Mouse (Mus musculus) MEL (cell line): ENCODE results near the gene Uggt1. TPM values are rescaled to one million over a fixed set of nuclear protein-coding genes. Genes with fewer than 3 reads are reported as not detected.
A peak's percentile ranks its signal among the peaks of the same experiment; 100 is the strongest.

Experiments used
- DNase-seq: peaks from one replicate; pipeline ENCODE4 v3.0.0; 2011; ENCODE audit warnings: low read depth, low spot score
- H3K27ac ChIP-seq: 2 replicates; pipeline ENCODE4 v1.5.1; 2012; ENCODE audit warnings: low read depth, mild to moderate bottlenecking, control low read depth, low read length, moderate library complexity; ENCODE audit not compliant: control insufficient read depth
- H3K27me3 ChIP-seq, 2 experiments: fragments of 150-350 bp in 1 of 2; sonication (generic) in 1 of 2; 2 replicates each; pipeline ENCODE4 v1.6.1; 2012; ENCODE audit warnings: low read length in 2 of 2, mild to moderate bottlenecking in 2 of 2, improper control_type of control experiment in 1 of 2, moderate library complexity in 1 of 2; ENCODE audit not compliant: insufficient read depth in 2 of 2, control insufficient read depth in 1 of 2
- H3K36me3 ChIP-seq, 2 experiments: 2 replicates each; pipeline ENCODE4 v1.6.1; 2012 to 2014; ENCODE audit warnings: low read length in 2 of 2, improper control_type of control experiment in 1 of 2, inconsistent platforms in 1 of 2, mild to moderate bottlenecking in 1 of 2; ENCODE audit not compliant: insufficient read depth in 2 of 2, control insufficient read depth in 1 of 2
- H3K4me1 ChIP-seq, 2 experiments: fragments of 150-350 bp in 1 of 2; sonication (generic) in 1 of 2; 2 replicates each; pipeline ENCODE4 v1.6.1; 2012; ENCODE audit warnings: low read length in 2 of 2, improper control_type of control experiment in 1 of 2, mild to moderate bottlenecking in 1 of 2; ENCODE audit not compliant: insufficient read depth in 2 of 2, control insufficient read depth in 1 of 2
- H3K4me3 ChIP-seq, 2 experiments: fragments of 150-350 bp in 1 of 2; sonication (generic) in 1 of 2; 2 replicates each; pipeline ENCODE4 v1.5.1; 2012; ENCODE audit warnings: low read depth in 2 of 2, low read length in 2 of 2, mild to moderate bottlenecking in 2 of 2, moderate library complexity in 2 of 2, control low read depth in 1 of 2, improper control_type of control experiment in 1 of 2; ENCODE audit not compliant: control insufficient read depth in 1 of 2, insufficient read depth in 1 of 2
- H3K79me2 ChIP-seq: 2 replicates; pipeline ENCODE4 v1.6.1; 2012; ENCODE audit warnings: mild to moderate bottlenecking, low read length, moderate library complexity; ENCODE audit not compliant: control insufficient read depth, poor library complexity, insufficient read depth
- H3K9ac ChIP-seq: 2 replicates; pipeline ENCODE4 v1.6.1; 2012; ENCODE audit warnings: low read depth, mild to moderate bottlenecking, control low read depth, low read length, moderate library complexity; ENCODE audit not compliant: control insufficient read depth, poor library complexity, severe bottlenecking
- H3K9me3 ChIP-seq: fragments of 150-350 bp; sonication (generic); replicated peaks from 2 replicates; pipeline ENCODE4 v1.6.1; 2012; ENCODE audit warnings: mild to moderate bottlenecking, low read length, improper control_type of control experiment, moderate library complexity; ENCODE audit not compliant: insufficient read depth
- BHLHE40 ChIP-seq: IDR thresholded peaks from 2 replicates; pipeline ENCODE4 v1.6.1; 2012; ENCODE audit warnings: low read depth, mild to moderate bottlenecking, inconsistent platforms, low read length, improper control_type of control experiment, borderline replicate concordance
- CHD1 ChIP-seq: IDR thresholded peaks from 2 replicates; pipeline ENCODE4 v1.6.1; 2012; ENCODE audit warnings: low read depth, mild to moderate bottlenecking, inconsistent platforms, low read length, improper control_type of control experiment
- CHD2 ChIP-seq: IDR thresholded peaks from 2 replicates; pipeline ENCODE4 v1.6.1; 2011; ENCODE audit warnings: low read length, improper control_type of control experiment
- CTCF ChIP-seq, 3 experiments: IDR thresholded peaks in 2 of 3; conservative IDR thresholded peaks in 1 of 3; 2 replicates each; pipeline ENCODE4 v1.5.1; 2011 to 2012; ENCODE audit warnings: low read length in 3 of 3, low read depth in 2 of 3, mild to moderate bottlenecking in 2 of 3, improper control_type of control experiment in 1 of 3, inconsistent platforms in 1 of 3, mixed read lengths in 1 of 3, moderate library complexity in 1 of 3; ENCODE audit not compliant: control insufficient read depth in 1 of 3, insufficient read depth in 1 of 3, poor library complexity in 1 of 3, severe bottlenecking in 1 of 3
- E2F4 ChIP-seq: IDR thresholded peaks from 2 replicates; pipeline ENCODE4 v1.6.1; 2011; ENCODE audit warnings: low read depth, low read length, improper control_type of control experiment, borderline replicate concordance
- ELF1 ChIP-seq: IDR thresholded peaks from 2 replicates; pipeline ENCODE4 v1.6.1; 2014; ENCODE audit warnings: low read depth, mild to moderate bottlenecking, inconsistent platforms, low read length, improper control_type of control experiment, moderate library complexity
- EP300 ChIP-seq, 2 experiments: IDR thresholded peaks; 2 replicates each; pipeline ENCODE4 v1.6.1; 2011; ENCODE audit warnings: improper control_type of control experiment in 2 of 2, low read length in 2 of 2, low read depth in 1 of 2, mild to moderate bottlenecking in 1 of 2
- ETS1 ChIP-seq: IDR thresholded peaks from 2 replicates; pipeline ENCODE4 v1.6.1; 2012; ENCODE audit warnings: low read depth, mild to moderate bottlenecking, inconsistent platforms, low read length, improper control_type of control experiment, moderate library complexity
- GABPA ChIP-seq: IDR thresholded peaks from 2 replicates; pipeline ENCODE4 v1.6.1; 2012; ENCODE audit warnings: low read depth, mild to moderate bottlenecking, inconsistent platforms, low read length, improper control_type of control experiment, moderate library complexity
- HCFC1 ChIP-seq: IDR thresholded peaks from 2 replicates; pipeline ENCODE4 v1.6.1; 2012; ENCODE audit warnings: low read depth, mild to moderate bottlenecking, inconsistent platforms, low read length, improper control_type of control experiment, moderate library complexity
- JUND ChIP-seq: IDR thresholded peaks from 2 replicates; pipeline ENCODE4 v1.6.1; 2011; ENCODE audit warnings: low read depth, mild to moderate bottlenecking, improper control_type of control experiment, low read length
- KAT2A ChIP-seq: conservative IDR thresholded peaks from 2 replicates; pipeline ENCODE4 v1.6.1; 2012; ENCODE audit warnings: low read depth, low read length, improper control_type of control experiment, inconsistent platforms
- MAFK ChIP-seq: IDR thresholded peaks from 2 replicates; pipeline ENCODE4 v1.6.1; 2011; ENCODE audit warnings: low read depth, mild to moderate bottlenecking, low read length, improper control_type of control experiment, borderline replicate concordance
- MAZ ChIP-seq: IDR thresholded peaks from 2 replicates; pipeline ENCODE4 v1.6.1; 2012; ENCODE audit warnings: low read depth, mild to moderate bottlenecking, inconsistent platforms, low read length, improper control_type of control experiment
- MXI1 ChIP-seq: IDR thresholded peaks from 2 replicates; pipeline ENCODE4 v1.6.1; 2011; ENCODE audit warnings: mild to moderate bottlenecking, low read depth, low read length, improper control_type of control experiment
- MYC ChIP-seq: IDR thresholded peaks from 2 replicates; pipeline ENCODE4 v1.6.1; 2011; ENCODE audit warnings: low read depth, mild to moderate bottlenecking, low read length, improper control_type of control experiment, moderate library complexity
- NRF1 ChIP-seq: IDR thresholded peaks from 2 replicates; pipeline ENCODE4 v1.6.1; 2014; ENCODE audit warnings: low read depth, mild to moderate bottlenecking, inconsistent platforms, low read length, improper control_type of control experiment, moderate library complexity; ENCODE audit not compliant: poor library complexity, insufficient read depth, severe bottlenecking
- POLR2A ChIP-seq, 2 experiments: IDR thresholded peaks; 2 replicates each; pipeline ENCODE4 v1.6.1; 2011 to 2012; ENCODE audit warnings: low read length in 2 of 2, mild to moderate bottlenecking in 2 of 2, control low read depth in 1 of 2, improper control_type of control experiment in 1 of 2, low read depth in 1 of 2, moderate library complexity in 1 of 2; ENCODE audit not compliant: control insufficient read depth in 1 of 2, insufficient read depth in 1 of 2, poor library complexity in 1 of 2
- POLR2AphosphoS5 ChIP-seq: IDR thresholded peaks from 2 replicates; pipeline ENCODE4 v1.6.1; 2012; ENCODE audit warnings: low read depth, borderline replicate concordance, mild to moderate bottlenecking, inconsistent platforms, low read length, moderate library complexity, mixed read lengths
- RAD21 ChIP-seq: IDR thresholded peaks from 2 replicates; pipeline ENCODE4 v1.6.1; 2011; ENCODE audit warnings: mild to moderate bottlenecking, low read depth, low read length, improper control_type of control experiment
- RCOR1 ChIP-seq: IDR thresholded peaks from 2 replicates; pipeline ENCODE4 v1.6.1; 2012; ENCODE audit warnings: low read depth, mild to moderate bottlenecking, inconsistent platforms, low read length, improper control_type of control experiment
- SIN3A ChIP-seq: IDR thresholded peaks from 2 replicates; pipeline ENCODE4 v1.6.1; 2012; ENCODE audit warnings: low read length, improper control_type of control experiment, inconsistent platforms
- SMC3 ChIP-seq: IDR thresholded peaks from 2 replicates; pipeline ENCODE4 v1.6.1; 2011; ENCODE audit warnings: low read depth, low read length, improper control_type of control experiment
- TAL1 ChIP-seq: IDR thresholded peaks from 2 replicates; pipeline ENCODE4 v1.6.1; 2012; ENCODE audit warnings: mild to moderate bottlenecking, inconsistent platforms, low read length, moderate library complexity, mixed read lengths
- TBP ChIP-seq: IDR thresholded peaks from 2 replicates; pipeline ENCODE4 v1.8.0; 2011; ENCODE audit warnings: low read depth, low read length, improper control_type of control experiment
- TCF12 ChIP-seq: IDR thresholded peaks from 2 replicates; pipeline ENCODE4 v1.6.1; 2014; ENCODE audit warnings: low read depth, mild to moderate bottlenecking, inconsistent platforms, low read length, improper control_type of control experiment, moderate library complexity
- UBTF ChIP-seq: IDR thresholded peaks from 2 replicates; pipeline ENCODE4 v1.6.1; 2012; ENCODE audit warnings: low read depth, mild to moderate bottlenecking, inconsistent platforms, low read length, improper control_type of control experiment, moderate library complexity, borderline replicate concordance; ENCODE audit not compliant: insufficient read depth
- USF2 ChIP-seq, 2 experiments: IDR thresholded peaks; 2 replicates each; pipeline ENCODE4 v1.6.1; 2011 to 2012; ENCODE audit warnings: improper control_type of control experiment in 2 of 2, low read length in 2 of 2, borderline replicate concordance in 1 of 2, inconsistent platforms in 1 of 2, low read depth in 1 of 2, mild to moderate bottlenecking in 1 of 2; ENCODE audit not compliant: insufficient read depth in 1 of 2
- ZC3H11A ChIP-seq: IDR thresholded peaks from 2 replicates; pipeline ENCODE4 v1.6.1; 2012; ENCODE audit warnings: low read depth, mild to moderate bottlenecking, inconsistent platforms, low read length, improper control_type of control experiment
- ZKSCAN1 ChIP-seq: IDR thresholded peaks from 2 replicates; pipeline ENCODE4 v1.6.1; 2012; ENCODE audit warnings: low read depth, mild to moderate bottlenecking, inconsistent platforms, low read length, improper control_type of control experiment, moderate library complexity
- ZMIZ1 ChIP-seq: IDR thresholded peaks from 2 replicates; pipeline ENCODE4 v1.6.1; 2012; ENCODE audit warnings: low read depth, mild to moderate bottlenecking, inconsistent platforms, low read length, improper control_type of control experiment, moderate library complexity
- ZNF384 ChIP-seq: IDR thresholded peaks from 2 replicates; pipeline ENCODE4 v1.6.1; 2012; ENCODE audit warnings: low read depth, mild to moderate bottlenecking, inconsistent platforms, low read length, improper control_type of control experiment
- polyA plus RNA-seq, 2 experiments: library from polyadenylated mRNA; stranded (reverse) in 1 of 2; unstranded in 1 of 2; fragments of >175 nt in 1 of 2; fragments of >200 nt in 1 of 2; gene quantifications; 2 replicates each; pipeline versions ENCODE4 v1.2.1 to v1.2.4; 2012; ENCODE audit warnings: low replicate concordance in 2 of 2, low read depth in 1 of 2; ENCODE audit not compliant: insufficient read length in 2 of 2, insufficient read depth in 1 of 2, missing spikeins in 1 of 2
- total RNA-seq: library from RNA; depleted of rRNA; stranded (reverse); fragments of 300-350 nt; gene quantifications from 2 replicates; pipeline ENCODE4 v1.2.3, GENCODE M21; 2012

Uggt1 gene
- total and polyA plus RNA-seq, 3 experiments, result 33.8 to 98.3 (median 47.9) TPM

DNA sequence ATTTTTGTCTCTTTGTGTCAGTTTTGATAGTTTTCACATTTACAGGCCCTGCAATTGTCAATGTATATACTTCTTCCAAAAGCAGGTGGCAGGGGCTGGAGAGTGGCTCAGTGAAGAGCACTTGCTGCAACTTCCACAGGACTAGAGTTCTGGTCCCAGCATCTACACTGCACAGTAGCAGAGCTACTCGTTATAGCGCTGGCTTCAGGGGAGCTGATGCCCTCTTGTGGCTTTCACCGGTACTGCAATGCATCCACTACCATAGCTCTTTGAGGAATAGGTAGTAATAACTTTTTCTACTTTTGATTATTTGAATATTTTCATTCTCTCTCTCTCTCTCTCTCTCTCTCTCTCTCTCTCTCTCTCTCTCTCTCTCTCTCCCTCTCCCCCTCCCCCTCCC lies 109.9 kb downstream of the Uggt1 start:
- peaks cover 11% of the 10 kb centered on the region for H3K79me2 ChIP-seq
- TF ChIP-seq TCF12 (no peak), UBTF (no peak), ZC3H11A (peak; percentile 96), ELF1 (peak; percentile 20; the same call in 1 of the 2 replicates), RAD21 (peak; percentile 93), RCOR1 (no peak), HCFC1 (no peak), GABPA (no peak), MAZ (0 out of 2 replicates have a peak, but pooled peaks have one; percentile 22), KAT2A (no peak), ETS1 (peak; percentile 8; the same call in 1 of the 2 replicates), MAFK (no peak), ZMIZ1 (no peak), NRF1 (no peak), TBP (no peak), POLR2AphosphoS5 (no peak), BHLHE40 (peak; percentile 37; the same call in 1 of the 2 replicates), ZKSCAN1 (no peak), USF2 (IDR thresholded peaks at IDR 0.05; ENCODE audit: borderline replicate concordance in 1 of 2, insufficient read depth in 1 of 2, low read depth in 1 of 2, low read length in 2 of 2) (no peak), CHD1 (no peak), EP300 (IDR thresholded peaks at IDR 0.05; ENCODE audit: low read depth in 1 of 2, low read length in 2 of 2) (0 out of 4 replicates have a peak, but pooled peaks of 1 of the 2 experiments have one; percentile 11), SIN3A (peak; percentile 66), ZNF384 (peak; percentile 26; the same call in 1 of the 2 replicates), SMC3 (peak; percentile 97), CTCF (IDR thresholded peaks at IDR 0.05 in 2 of 3, conservative IDR thresholded peaks at IDR 0.05 in 1 of 3; ENCODE audit: control insufficient read depth in 1 of 3, insufficient read depth in 1 of 3, low read depth in 2 of 3, low read length in 3 of 3, poor library complexity in 1 of 3, severe bottlenecking in 1 of 3) (peak; percentile 91 to 97 (median 91)), MXI1 (no peak), JUND (peak; percentile 43; the same call in 1 of the 2 replicates), CHD2 (no peak), E2F4 (no peak), TAL1 (no peak), POLR2A (IDR thresholded peaks at IDR 0.05; ENCODE audit: control insufficient read depth in 1 of 2, insufficient read depth in 1 of 2, low read depth in 1 of 2, low read length in 2 of 2, poor library complexity in 1 of 2) (no peak), MYC (no peak)
- TF ChIP-seq, all 39 proteins: peak for 12
- H3K9ac ChIP-seq, result no peak overlapping the region
- peaks cover 0 to 24% of the 10 kb centered on the region in 2 experiments; a peak in 2 of 4 replicates for H3K36me3 ChIP-seq
- H3K9me3 ChIP-seq, result no peaks in the 10 kb centered on the region
- no peaks in the 10 kb centered on the region for H3K27me3 ChIP-seq
- no peak overlapping the region for H3K4me3 ChIP-seq
- DNase-seq, result peak; percentile 88
- no peak overlapping the region for H3K27ac ChIP-seq
- peaks cover 0 to 38% of the 10 kb centered on the region in 2 experiments; a peak in 2 of 4 replicates for H3K4me1 ChIP-seq
